9 mouse cellular contexts compared by ENCODE assay signal in genomic region chr2:153851030-153851360, GRCm38 (mm10). TPM values are rescaled to one million over a fixed set of nuclear protein-coding genes. Genes with fewer than 3 reads are reported as not detected.
DNase-seq lines count a peak whose midpoint lies in the region; ATAC-seq and TF ChIP-seq lines count a peak whose summit lies in the region.
"Had no signal": no experiment of that assay in that cellular context is flagged by ENCODE, and none has a peak within 500 bp of the region (broad histone marks: within the 10 kb centered on the region; RNA-seq: fewer than 3 reads in every experiment).

No protein-coding gene starts in this region.

- H3K9ac ChIP-seq in heart, adult 2 months (ENCODE audit: low read depth, low read length): no peak overlapping the region
- H3K9ac ChIP-seq: limb, embryonic 15.5 days had no signal

- H3K36me3 ChIP-seq in heart, adult 2 months (ENCODE audit: control insufficient read depth, insufficient read depth, low read length): no peaks in the 10 kb centered on the region
- H3K36me3 ChIP-seq in heart, embryonic 10.5 days: no peaks in the 10 kb centered on the region
- H3K36me3 ChIP-seq: limb, embryonic 15.5 days had no signal

- no peaks in the 10 kb centered on the region for H3K27me3 ChIP-seq in heart, adult 2 months (ENCODE audit: control insufficient read depth, insufficient read depth, low read length)
- H3K27me3 ChIP-seq in heart, embryonic 10.5 days (ENCODE audit: insufficient read depth, poor library complexity, severe bottlenecking): no peaks in the 10 kb centered on the region
- H3K27me3 ChIP-seq: limb, embryonic 15.5 days had no signal

- peak; percentile 82 for ATAC-seq in megakaryocyte progenitor cell, adult 5-6 weeks (replicated peaks; ENCODE audit: poor library complexity)

- no peak for TF ChIP-seq POLR2A in heart, adult 2 months (IDR thresholded peaks at IDR 0.05; ENCODE audit: insufficient read depth, low read depth, low read length)

- TF ChIP-seq CTCF in heart, adult 2 months (IDR thresholded peaks at IDR 0.05): peak; percentile 71

- H3K4me1 ChIP-seq in heart, adult 2 months (ENCODE audit: control insufficient read depth, insufficient read depth, low read length): no peaks in the 10 kb centered on the region
- 0 out of 2 replicates have a peak, but pooled peaks cover 6% of the 10 kb centered on the region for H3K4me1 ChIP-seq in heart, embryonic 10.5 days
- H3K4me1 ChIP-seq: limb, embryonic 15.5 days had no signal

- H3K79me2 ChIP-seq in heart, adult 2 months (replicated peaks; ENCODE audit: control insufficient read depth, insufficient read depth, low read length): no peaks in the 10 kb centered on the region

- no peak for TF ChIP-seq EP300 in heart, adult 2 months (IDR thresholded peaks at IDR 0.05; ENCODE audit: insufficient read depth, low read depth, low read length)

- no peaks in the 10 kb centered on the region for H3K9me3 ChIP-seq in heart, embryonic 10.5 days
- H3K9me3 ChIP-seq: limb, embryonic 15.5 days had no signal

- intact Hi-C loops in heart, adult 2 months (cut with DNase I): loop anchor here (1.0 to 2.0 kb wide), 2 partner anchors 140 to 183 kb away; no protein-coding TSS in a partner anchor
- intact Hi-C loops in gastrocnemius, postnatal 14 days (cut with DNase I; ENCODE audit: low total_unique reads): loop anchor here (5.0 kb wide), 1 partner anchor 139 kb away; no protein-coding TSS in a partner anchor

- 36% methylated on average over 4 of the region's 4 CpGs for WGBS in heart, adult 2 months
- WGBS in heart, embryonic 10.5 days: 56% methylated on average over 4 of the region's 4 CpGs

- no peak overlapping the region for H3K4me3 ChIP-seq in heart, adult 2 months
- no peak overlapping the region for H3K4me3 ChIP-seq in heart, embryonic 10.5 days
- H3K4me3 ChIP-seq: limb, embryonic 15.5 days had no signal

- H3K27ac ChIP-seq in heart, adult 2 months: no peak overlapping the region
- H3K27ac ChIP-seq in heart, embryonic 10.5 days: no peak overlapping the region
- H3K27ac ChIP-seq: limb, embryonic 15.5 days had no signal

- peak; percentile 17 to 54 for DNase-seq in heart, adult 2 months
- DNase-seq in heart, embryonic 10.5 days (ENCODE audit: low spot score): no peak
- DNase-seq in MEL-GATA-1-ER (ENCODE audit: extremely low read depth, low read depth): peak; percentile 44
- peak; percentile 81 for DNase-seq in cerebellum, adult 8-10 months
- DNase-seq in gastrocnemius, postnatal 14 days: peak; percentile 53
- DNase-seq in layer of hippocampus, postnatal 14 days (ENCODE audit: low spot score in 2 of 2): peak; percentile 47 to 72
- DNase-seq in testis, postnatal 10 days (ENCODE audit: low spot score): peak; percentile 85

RNA-seq across cellular contexts. Expression of gene Sun5, which starts 19.9 kb away (rescaled TPM):
- not detected for total RNA-seq in heart, adult 2 months (2021)
- polyA plus RNA-seq in heart, adult 2 months (2012; rRNA removed): not detected in 2 replicates
- not detected in 2 replicates for polyA plus RNA-seq in heart, embryonic 10.5 days (2016; fragmentation: Nextera tagmentation; extraction: Ambion mirVana)
- total RNA-seq in gastrocnemius, postnatal 14 days (2021): not detected
- total RNA-seq in layer of hippocampus, postnatal 14 days (2021): not detected
- total RNA-seq in megakaryocyte progenitor cell, adult 5-6 weeks (2015): not detected in 2 replicates
- not detected in 2 replicates for total RNA-seq in megakaryocyte progenitor cell, adult 5-6 weeks (2017)
- polyA plus RNA-seq: limb, embryonic 15.5 days had no signal

RNA-seq across cellular contexts. Expression of gene Bpifb2, which starts 23.9 kb away (rescaled TPM):
- total RNA-seq in heart, adult 2 months (2021): not detected
- polyA plus RNA-seq in heart, adult 2 months (2012; rRNA removed): not detected in 2 replicates
- polyA plus RNA-seq in heart, embryonic 10.5 days (2016; fragmentation: Nextera tagmentation; extraction: Ambion mirVana): not detected in 2 replicates
- total RNA-seq in gastrocnemius, postnatal 14 days (2021): not detected
- not detected for total RNA-seq in layer of hippocampus, postnatal 14 days (2021)
- not detected in 2 replicates for total RNA-seq in megakaryocyte progenitor cell, adult 5-6 weeks (2015)
- total RNA-seq in megakaryocyte progenitor cell, adult 5-6 weeks (2017): not detected in 2 replicates
- polyA plus RNA-seq: limb, embryonic 15.5 days had no signal

RNA-seq across cellular contexts. Expression of gene Bpifb6, which starts 49.2 kb away (rescaled TPM):
- total RNA-seq in heart, adult 2 months (2021): not detected
- polyA plus RNA-seq in heart, adult 2 months (2012; rRNA removed): not detected in 2 replicates
- not detected in 2 replicates for polyA plus RNA-seq in heart, embryonic 10.5 days (2016; fragmentation: Nextera tagmentation; extraction: Ambion mirVana)
- total RNA-seq in gastrocnemius, postnatal 14 days (2021): not detected
- total RNA-seq in layer of hippocampus, postnatal 14 days (2021): not detected
- total RNA-seq in megakaryocyte progenitor cell, adult 5-6 weeks (2015): not detected in 2 replicates
- not detected in 2 replicates for total RNA-seq in megakaryocyte progenitor cell, adult 5-6 weeks (2017)
- polyA plus RNA-seq: limb, embryonic 15.5 days had no signal
